Mouse (Mus musculus) embryonic facial prominence, embryonic 10.5 days (tissue): Measurements from ENCODE around the gene Nr5a1. TPM values are rescaled to one million over a fixed set of nuclear protein-coding genes. Genes with fewer than 3 reads are reported as not detected.

Experiments
- DNase-seq: peaks from one replicate; pipeline ENCODE4 v3.0.0-alpha.2; 2017; ENCODE audit warnings: low spot score
- H3K27ac ChIP-seq: fragments of 300-500 bp; sonication (generic); replicated peaks from 2 replicates; pipeline ENCODE4 v1.5.1; 2016; ENCODE audit warnings: mild to moderate bottlenecking
- H3K27me3 ChIP-seq: fragments of 300-500 bp; sonication (generic); replicated peaks from 2 replicates; pipeline ENCODE4 v1.6.1; 2016; ENCODE audit warnings: low read depth, mild to moderate bottlenecking; ENCODE audit not compliant: poor library complexity, severe bottlenecking
- H3K36me3 ChIP-seq: fragments of 300-500 bp; sonication (generic); replicated peaks from 2 replicates; pipeline ENCODE4 v1.6.1; 2016; ENCODE audit warnings: mild to moderate bottlenecking, moderate library complexity
- H3K4me1 ChIP-seq: fragments of 300-500 bp; sonication (generic); 2 replicates; pipeline ENCODE4 v1.6.1; 2016
- H3K4me3 ChIP-seq: fragments of 300-500 bp; sonication (generic); 2 replicates; pipeline ENCODE4 v1.5.1; 2016; ENCODE audit warnings: mild to moderate bottlenecking, moderate library complexity
- H3K9me3 ChIP-seq: fragments of 300-500 bp; sonication (generic); 2 replicates; pipeline ENCODE4 v1.6.1; 2016; ENCODE audit warnings: mild to moderate bottlenecking
- WGBS: fragments of 180-500 bp; shearing (Covaris S2); methylation state at CpG from one replicate; pipeline ENCODE4 v1.1.7; 2016; 5-methylcytosine and 5-hydroxymethylcytosine counted together
- polyA plus RNA-seq: library from polyadenylated mRNA; unstranded; fragments of >200 nt; fragmentation: Nextera tagmentation; extraction: Ambion mirVana; gene quantifications from 2 replicates; pipeline ENCODE4 v1.2.1, GENCODE M21; 2016

Nr5a1 gene
- polyA plus RNA-seq, 1 experiment from 2014 or later, result 0.97 TPM

DNA sequence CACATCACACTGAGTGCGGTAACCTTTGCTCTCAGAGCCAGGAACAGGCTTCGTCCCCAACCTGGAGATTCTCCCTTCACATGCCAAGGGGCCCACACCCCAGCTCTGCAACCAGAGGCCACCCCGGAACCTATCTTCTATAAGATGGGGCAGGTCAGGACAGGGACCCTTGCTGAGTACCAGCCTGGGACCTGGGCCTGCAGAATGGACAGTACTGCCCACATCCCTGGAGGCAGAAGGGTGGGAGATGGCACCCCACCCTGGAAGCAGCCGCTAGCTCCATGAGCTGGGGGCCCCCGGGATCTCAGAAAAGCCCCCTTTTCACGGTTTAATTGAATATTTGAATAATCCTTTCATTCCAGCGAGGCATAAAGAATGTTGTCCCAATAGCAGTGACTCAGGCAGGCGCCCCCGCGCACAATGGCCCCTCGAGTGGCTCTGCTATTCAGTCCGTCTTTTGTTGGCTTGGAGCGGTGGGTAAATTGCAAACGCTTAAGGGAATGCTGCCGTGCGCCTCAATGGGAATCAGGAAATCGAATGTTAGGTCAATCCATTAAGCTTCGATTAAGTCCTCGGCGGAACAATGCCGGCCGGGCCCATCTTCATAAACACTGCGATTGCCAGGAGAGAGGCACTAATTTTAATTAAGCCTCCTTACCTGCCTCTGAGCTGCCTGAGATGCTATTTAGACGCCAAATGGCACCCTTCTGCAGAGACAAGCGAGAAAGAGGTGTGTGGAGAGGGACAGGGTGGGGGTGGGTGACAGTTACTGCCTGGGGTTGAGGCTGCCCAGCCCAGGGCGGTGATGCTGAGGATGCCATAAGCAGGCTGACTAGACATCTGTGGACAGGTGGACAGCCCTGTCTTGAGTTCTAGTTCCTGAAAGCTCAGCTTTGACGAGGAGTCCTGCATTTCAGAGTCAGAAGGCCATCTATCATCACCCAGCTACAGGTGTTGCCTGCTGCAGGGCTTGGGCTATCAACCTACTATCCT lies 16.9 kb downstream of the Nr5a1 start:
- Histone ChIP-seq H3K27ac (no peak overlapping the region; the same call in 1 of the 2 replicates), H3K36me3 (no peaks in the 10 kb centered on the region), H3K4me3 (no peak overlapping the region), H3K27me3 (peaks cover 100% of the 10 kb centered on the region), H3K4me1 (peaks cover 30% of the 10 kb centered on the region), H3K9me3 (no peaks in the 10 kb centered on the region)
- peak; percentile 40 for DNase-seq
- WGBS, result 34% methylated on average over 27 of the region's 27 CpGs

DNA sequence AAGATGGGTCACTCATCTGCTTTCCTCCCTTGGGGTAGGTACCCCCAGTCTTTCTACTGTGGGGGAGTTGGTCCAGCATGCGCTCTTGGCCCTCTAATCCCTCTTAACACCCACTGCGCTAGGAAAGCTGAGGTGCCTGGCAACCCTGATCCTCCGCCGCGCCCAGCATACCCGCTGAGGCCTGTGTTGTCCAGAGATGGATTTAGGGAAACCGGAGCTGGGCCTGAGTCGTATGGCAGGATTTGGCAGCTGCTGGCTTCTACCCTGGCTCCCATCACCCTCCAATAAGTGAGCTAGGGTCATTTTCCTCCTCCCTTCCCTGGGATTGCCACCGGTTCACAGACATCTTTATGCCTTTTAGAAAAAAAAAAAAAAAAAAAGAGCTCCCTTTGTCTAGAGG lies 18.6 kb downstream of the Nr5a1 start:
- 40% methylated on average over 9 of the region's 9 CpGs for WGBS
- peaks cover 33% of the 10 kb centered on the region for H3K4me1 ChIP-seq

DNA sequence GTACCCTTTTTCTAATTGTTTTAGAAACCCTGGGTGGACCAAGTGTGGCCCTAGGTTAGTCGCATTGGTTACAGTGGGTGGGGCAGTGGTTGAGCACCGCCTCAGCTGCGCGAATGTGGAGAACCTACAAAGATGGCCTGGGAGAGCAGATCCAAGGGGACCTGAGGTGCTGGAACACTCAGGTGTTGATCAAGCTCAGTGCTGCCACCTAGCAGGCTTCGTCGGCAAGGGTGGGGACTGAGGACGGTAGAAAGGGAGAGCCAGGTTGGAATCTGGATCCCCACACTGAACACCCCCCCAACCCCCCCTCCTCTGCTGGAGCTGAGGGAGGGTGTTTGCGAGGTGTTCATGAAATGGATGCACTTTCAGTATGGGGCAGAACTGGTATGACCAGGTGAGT lies 22.8 kb downstream of the Nr5a1 start:
- 15% methylated on average over 8 of the region's 8 CpGs for WGBS
- Histone ChIP-seq H3K36me3 (no peaks in the 10 kb centered on the region), H3K27ac (no peak overlapping the region), H3K4me3 (no peak overlapping the region), H3K27me3 (peaks cover 95% of the 10 kb centered on the region), H3K4me1 (peaks cover 39% of the 10 kb centered on the region), H3K9me3 (no peaks in the 10 kb centered on the region)
- DNase-seq, result peak; percentile 65

More for the DNA sequence above, 18.6 kb downstream of the Nr5a1 start:
- H3K27ac ChIP-seq, result no peak overlapping the region
- H3K27me3 ChIP-seq, result peaks cover 99% of the 10 kb centered on the region
- no peaks in the 10 kb centered on the region for H3K36me3 ChIP-seq
- DNase-seq, result no peak
- H3K4me3 ChIP-seq, result no peak overlapping the region
- H3K9me3 ChIP-seq, result no peaks in the 10 kb centered on the region

DNA sequence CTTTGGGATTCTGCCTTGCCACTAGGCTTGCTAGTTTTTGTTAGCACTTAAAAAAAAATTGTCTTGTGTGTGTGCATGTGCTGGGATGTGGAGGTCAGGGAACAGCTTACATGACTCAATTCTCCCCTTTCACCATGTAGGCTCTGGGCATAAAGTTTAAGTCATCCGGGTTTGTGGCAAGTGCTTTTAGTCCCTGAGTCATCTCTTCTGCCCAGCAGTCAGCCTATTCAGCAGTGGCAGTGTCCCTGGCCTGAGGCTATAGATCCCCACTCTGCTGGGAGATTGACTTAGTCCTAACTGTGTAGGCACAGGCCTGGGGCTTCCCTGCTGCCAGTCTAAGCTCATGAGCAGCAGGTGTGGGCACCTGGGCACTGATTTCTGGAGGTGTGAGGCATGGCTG lies 24.5 kb downstream of the Nr5a1 start:
- Histone ChIP-seq H3K36me3 (no peaks in the 10 kb centered on the region), H3K27ac (0 out of 2 replicates have a peak overlapping the region, but pooled peaks have one; percentile 77), H3K9me3 (no peaks in the 10 kb centered on the region), H3K4me3 (no peak overlapping the region), H3K27me3 (peaks cover 78% of the 10 kb centered on the region), H3K4me1 (peaks cover 33% of the 10 kb centered on the region)
- DNase-seq, result no peak
- WGBS, result 60% methylated on average over 1 of the region's 1 CpGs

DNA sequence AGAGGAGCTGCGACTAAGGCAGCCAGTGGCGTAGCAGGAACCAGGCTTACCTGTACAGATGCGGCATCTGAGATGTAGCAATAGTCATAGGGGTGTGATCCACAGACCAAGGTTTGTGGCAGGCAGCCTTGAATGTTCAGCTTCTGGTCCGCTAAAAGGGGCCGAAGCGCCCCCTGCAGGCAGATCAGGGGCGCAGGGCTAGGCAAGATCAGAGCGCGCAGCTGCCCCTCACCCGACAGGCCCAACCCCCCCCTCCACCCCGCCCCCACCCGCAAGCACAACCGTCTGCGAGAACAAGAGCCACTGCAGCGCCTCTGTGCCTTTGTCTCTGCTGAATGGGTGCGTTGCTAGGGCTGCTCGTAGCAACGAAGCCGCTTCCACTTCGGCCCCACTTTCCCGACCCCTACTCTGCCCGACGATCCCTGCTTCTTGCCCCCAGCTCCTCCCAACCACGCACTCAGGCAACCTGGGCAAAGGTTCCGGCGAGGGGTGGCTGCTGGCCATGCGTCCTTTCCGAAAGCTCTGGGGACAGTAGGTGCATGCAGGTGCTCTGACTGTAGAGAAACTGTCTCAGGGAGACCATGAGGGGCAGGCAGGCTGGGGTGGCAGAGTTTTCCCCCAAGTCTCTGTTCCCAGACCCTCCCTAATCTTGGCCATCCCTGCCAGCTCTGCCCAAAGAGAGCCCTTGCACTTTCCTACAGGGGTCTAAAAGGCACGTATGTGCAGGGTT lies 25.4 kb downstream of the Nr5a1 start:
- no peaks in the 10 kb centered on the region for H3K9me3 ChIP-seq
- peak overlapping the region; percentile 77 for H3K27ac ChIP-seq
- peak overlapping the region; percentile 57 for H3K4me3 ChIP-seq
- peaks cover 33% of the 10 kb centered on the region for H3K4me1 ChIP-seq
- peaks cover 73% of the 10 kb centered on the region for H3K27me3 ChIP-seq
- peak; percentile 89 for DNase-seq
- WGBS, result 4% methylated on average over 29 of the region's 29 CpGs
- H3K36me3 ChIP-seq, result no peaks in the 10 kb centered on the region

DNA sequence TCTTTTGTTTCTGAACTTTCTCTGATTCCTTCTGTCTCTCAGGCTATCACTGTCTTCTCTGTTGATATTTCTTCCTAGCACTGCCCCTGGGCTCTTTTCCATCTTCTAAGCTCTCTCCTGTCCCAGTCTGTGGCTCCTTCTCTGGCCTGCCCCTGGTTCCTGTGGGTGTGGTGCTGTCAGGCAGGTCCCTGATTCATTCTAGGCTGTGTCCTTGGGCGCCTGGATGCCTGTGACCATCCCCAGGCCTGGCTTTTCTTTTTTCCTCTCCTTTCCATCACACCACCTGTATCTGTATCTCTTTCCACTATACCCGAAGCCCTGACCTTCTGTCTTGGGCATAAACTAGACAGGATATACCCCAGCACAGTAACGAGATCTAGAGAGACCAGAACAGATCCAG lies 28.6 kb downstream of the Nr5a1 start:
- H3K4me3 ChIP-seq, result no peak overlapping the region
- no peaks in the 10 kb centered on the region for H3K9me3 ChIP-seq
- peaks cover 27% of the 10 kb centered on the region for H3K4me1 ChIP-seq
- no peak for DNase-seq
- H3K27ac ChIP-seq, result no peak overlapping the region
- peaks cover 47% of the 10 kb centered on the region for H3K27me3 ChIP-seq
- H3K36me3 ChIP-seq, result no peaks in the 10 kb centered on the region
- WGBS, result 69% methylated on average over 3 of the region's 3 CpGs

DNA sequence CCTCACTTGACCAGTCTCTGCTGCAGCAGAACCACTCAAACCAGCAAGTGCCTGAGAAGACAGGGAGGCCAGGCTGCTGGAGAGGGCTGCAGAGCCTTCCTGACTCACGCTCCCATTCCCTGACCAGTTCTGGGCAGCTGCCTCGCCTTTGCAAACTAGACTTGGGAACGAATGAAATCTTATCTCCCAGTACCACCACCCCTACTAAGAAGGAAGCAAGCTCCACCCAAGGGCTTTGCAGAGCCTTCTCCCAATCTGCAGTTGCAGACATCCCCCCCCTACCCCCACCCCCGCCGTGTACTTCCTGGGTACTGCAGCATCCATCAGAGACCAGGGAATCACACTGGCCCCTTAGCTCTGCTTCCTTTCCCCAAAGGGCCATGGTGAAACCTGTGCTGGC lies 31.3 kb downstream of the Nr5a1 start:
- Histone ChIP-seq H3K27me3 (peaks cover 28% of the 10 kb centered on the region), H3K4me1 (peaks cover 6% of the 10 kb centered on the region; the same call in 1 of the 2 replicates), H3K27ac (no peak overlapping the region), H3K9me3 (no peaks in the 10 kb centered on the region), H3K36me3 (no peaks in the 10 kb centered on the region), H3K4me3 (no peak overlapping the region)
- no peak for DNase-seq
- WGBS, result 75% methylated on average over 5 of the region's 5 CpGs

DNA sequence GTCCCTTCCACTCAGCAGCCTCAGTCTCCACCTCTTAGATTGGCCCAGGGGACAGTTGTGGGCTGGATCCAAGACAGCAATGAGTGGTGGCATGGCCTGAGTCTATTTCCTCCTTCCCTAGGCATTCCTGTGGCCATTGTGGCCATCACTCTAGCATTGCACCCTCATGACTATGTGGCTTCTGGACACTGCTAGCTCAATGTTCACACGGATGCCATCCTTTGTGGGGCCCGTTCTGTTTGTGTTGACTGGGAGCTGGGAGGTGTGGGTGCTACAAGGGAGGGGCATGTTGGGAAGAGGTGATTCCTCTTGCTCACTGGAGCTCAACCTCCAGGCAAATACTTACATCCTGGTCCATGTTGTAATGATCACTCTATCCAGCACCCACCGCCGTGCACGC lies 32.1 kb downstream of the Nr5a1 start:
- DNase-seq, result no peak
- Histone ChIP-seq H3K36me3 (no peaks in the 10 kb centered on the region), H3K9me3 (no peaks in the 10 kb centered on the region), H3K27me3 (peaks cover 20% of the 10 kb centered on the region), H3K4me1 (peaks cover 6% of the 10 kb centered on the region; the same call in 1 of the 2 replicates), H3K27ac (no peak overlapping the region), H3K4me3 (no peak overlapping the region)
- 93% methylated on average over 5 of the region's 5 CpGs for WGBS

DNA sequence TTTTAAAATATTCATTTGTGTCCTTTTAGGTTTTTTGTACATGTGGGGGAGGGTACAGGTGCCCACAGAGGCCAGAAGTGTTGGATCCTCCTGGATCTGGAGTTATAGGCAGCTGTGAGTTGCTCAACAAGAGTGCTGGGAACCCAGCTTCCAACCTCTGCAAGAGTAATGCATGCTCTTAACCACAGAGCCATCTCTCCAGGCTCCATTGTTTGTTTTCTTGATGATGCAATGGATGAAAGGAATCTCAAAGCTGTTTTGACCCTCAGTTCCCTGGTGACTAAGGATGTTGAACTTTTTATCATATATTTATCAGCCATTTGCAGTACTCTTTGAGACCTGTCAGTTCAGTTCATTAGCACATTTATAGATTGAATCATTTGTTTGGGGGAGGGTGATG lies 35.4 kb downstream of the Nr5a1 start:
- Histone ChIP-seq H3K4me1 (0 out of 2 replicates have a peak, but pooled peaks cover 4% of the 10 kb centered on the region), H3K9me3 (no peaks in the 10 kb centered on the region), H3K36me3 (no peaks in the 10 kb centered on the region), H3K27me3 (peaks cover 18% of the 10 kb centered on the region; the same call in 1 of the 2 replicates), H3K27ac (no peak overlapping the region), H3K4me3 (no peak overlapping the region)
- DNase-seq, result no peak

DNA sequence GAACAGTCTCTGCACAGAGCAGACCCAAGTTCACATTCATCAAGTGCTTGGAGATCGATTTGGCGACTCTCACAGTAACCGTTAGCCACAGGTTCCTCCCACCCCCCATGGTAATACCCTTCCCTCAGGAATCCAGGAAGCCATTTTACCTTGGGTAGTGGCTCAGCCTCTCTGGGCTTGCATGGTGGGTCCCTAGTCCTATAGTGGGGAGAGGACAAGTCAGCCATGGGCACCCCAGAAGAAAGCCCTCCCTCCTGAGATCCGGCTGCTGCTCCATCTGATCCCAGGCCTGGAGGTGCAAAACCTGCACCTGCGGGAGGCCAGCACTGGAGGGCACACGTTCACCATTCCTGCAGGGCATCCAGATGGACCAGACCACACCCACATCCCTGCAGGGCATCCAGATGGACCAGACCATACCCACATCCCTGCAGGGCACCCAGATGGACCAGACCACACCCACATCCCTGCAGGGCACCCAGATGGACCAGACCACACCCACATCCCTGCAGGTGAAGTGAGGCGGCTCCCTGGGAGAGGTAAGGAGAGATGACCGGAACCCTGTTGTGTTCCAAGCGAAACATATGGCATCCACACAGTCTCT lies 38.9 kb downstream of the Nr5a1 start:
- Histone ChIP-seq H3K27me3 (peaks cover 44% of the 10 kb centered on the region), H3K36me3 (no peaks in the 10 kb centered on the region), H3K27ac (no peak overlapping the region), H3K4me1 (0 out of 2 replicates have a peak, but pooled peaks cover 4% of the 10 kb centered on the region), H3K9me3 (no peaks in the 10 kb centered on the region), H3K4me3 (no peak overlapping the region)
- 61% methylated on average over 9 of the region's 9 CpGs for WGBS
- DNase-seq, result peak; percentile 37

DNA sequence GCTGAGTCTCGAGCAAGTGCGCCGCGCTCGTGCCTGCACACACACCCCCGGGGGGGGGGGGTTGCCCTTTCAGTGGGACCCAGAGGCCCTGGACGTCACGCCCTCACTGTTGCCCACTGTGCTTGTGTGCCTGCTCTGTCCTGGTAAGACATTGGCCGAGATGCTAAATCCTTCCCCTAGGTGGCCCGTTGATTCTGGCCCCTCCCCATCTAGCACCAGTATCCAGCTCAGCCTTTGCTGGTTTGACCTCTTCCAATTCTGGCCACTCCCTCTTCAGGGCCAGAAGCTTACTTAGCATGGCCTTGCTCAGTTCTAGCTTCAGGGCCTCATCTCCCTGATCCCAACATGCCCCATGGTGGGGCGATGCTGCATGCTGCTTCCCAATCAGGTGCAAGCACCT lies 41.8 kb downstream of the Nr5a1 start:
- H3K4me1 ChIP-seq, result peaks cover 13% of the 10 kb centered on the region
- H3K27me3 ChIP-seq, result peaks cover 54% of the 10 kb centered on the region
- no peaks in the 10 kb centered on the region for H3K9me3 ChIP-seq
- no peak overlapping the region for H3K4me3 ChIP-seq
- DNase-seq, result no peak
- H3K27ac ChIP-seq, result no peak overlapping the region
- no peaks in the 10 kb centered on the region for H3K36me3 ChIP-seq
- 59% methylated on average over 11 of the region's 11 CpGs for WGBS

DNA sequence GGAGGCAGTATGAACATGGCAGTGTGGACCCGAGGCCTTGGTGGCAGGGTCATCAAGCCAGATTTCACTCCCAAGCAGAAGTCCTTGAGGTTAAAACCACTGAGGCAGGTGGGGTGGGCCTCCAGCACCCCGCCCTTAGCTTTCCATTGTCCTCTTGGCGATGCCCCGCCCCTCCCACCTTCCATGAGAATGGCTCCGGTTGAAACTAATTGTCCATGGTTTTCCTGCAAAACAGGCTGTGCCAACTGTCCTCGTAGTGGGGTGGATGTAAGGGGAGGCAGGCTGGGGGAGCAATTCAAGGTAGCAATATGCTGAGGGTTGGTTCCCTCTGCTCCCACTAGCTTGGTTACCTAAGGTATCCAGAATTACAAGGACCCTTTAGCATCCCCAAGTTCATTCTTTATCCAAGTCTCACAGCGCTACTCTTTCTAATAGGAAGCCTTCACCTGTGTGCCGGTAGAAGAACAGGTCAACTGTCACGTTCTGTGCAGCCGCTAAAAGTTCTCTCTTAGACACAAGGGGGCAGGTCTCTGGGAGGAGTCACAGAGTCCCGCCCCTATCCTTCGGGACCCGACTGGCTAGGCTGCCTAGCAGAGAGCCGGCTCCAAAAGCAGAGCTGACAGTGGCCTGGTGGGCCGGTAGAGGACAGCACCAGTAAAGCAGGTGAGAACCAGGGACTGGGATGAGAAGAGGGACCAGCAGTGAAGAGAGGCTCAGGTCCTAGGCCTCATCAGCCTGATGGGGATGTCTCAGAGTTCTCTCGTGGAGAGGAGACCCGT lies 45.4 kb downstream of the Nr5a1 start:
- DNase-seq, result peak; percentile 67
- no peaks in the 10 kb centered on the region for H3K36me3 ChIP-seq
- peaks cover 9% of the 10 kb centered on the region for H3K4me1 ChIP-seq
- no peaks in the 10 kb centered on the region for H3K9me3 ChIP-seq
- 12% methylated on average over 17 of the region's 17 CpGs for WGBS
- peaks cover 46% of the 10 kb centered on the region for H3K27me3 ChIP-seq
- no peak overlapping the region for H3K27ac ChIP-seq
- peak overlapping the region; percentile 37 for H3K4me3 ChIP-seq
